Mouse (Mus musculus) liver, embryonic 14.5 days (tissue): ENCODE measurements around the gene Plekha7.

ENCODE experiments used
- CTCF ChIP-seq: IDR thresholded peaks from 2 replicates; pipeline ENCODE4 v1.5.1; 2016; ENCODE audit warnings: antibody characterized with exemption, low read depth, control low read depth
- EP300 ChIP-seq: IDR thresholded peaks from 2 replicates; pipeline ENCODE4 v1.6.1; 2016; ENCODE audit warnings: antibody characterized with exemption, low read depth

- TF ChIP-seq CTCF: no peak
- TF ChIP-seq EP300: no peak
Measured at GRCm38 (mm10) chr7:116309456-116309855, 1.3 kb upstream of the Plekha7 start.
